Mouse (Mus musculus): ENCODE measurements around the gene Basp1.

- TF ChIP-seq POLR2A (IDR thresholded peaks at IDR 0.05; ENCODE audit: extremely low read depth, insufficient read depth, low read length): no peak
- TF ChIP-seq CTCF (IDR thresholded peaks at IDR 0.05; ENCODE audit: low read depth, low read length): no peak
These were observed 615 bp upstream of the Basp1 start for GRCm38 (mm10) chr15:25414011-25414746.

Data from liver, adult 2 months (tissue).